Mouse (Mus musculus) stomach, postnatal 0 days (tissue): Measurements from ENCODE around the gene Prkcsh. TPM values are rescaled to one million over a fixed set of nuclear protein-coding genes. Genes with fewer than 3 reads are reported as not detected.
A peak's percentile ranks its signal among the peaks of the same experiment; 100 is the strongest.

Source experiments
- ATAC-seq: fragments of 200-750 bp; cut with Nextera tagmentation; 2 replicates; pipeline ENCODE4 v1.8.0; 2017; ENCODE audit not compliant: low FRiP score, low TSS enrichment
- DNase-seq: peaks from one replicate; pipeline ENCODE4 v3.0.0-alpha.2; 2016; ENCODE audit warnings: low spot score
- H3K27ac ChIP-seq: fragments of 300-500 bp; sonication (generic); replicated peaks from 2 replicates; pipeline ENCODE4 v1.5.1; 2014; ENCODE audit warnings: mild to moderate bottlenecking, control low read depth
- H3K27me3 ChIP-seq: fragments of 300-500 bp; sonication (generic); 2 replicates; pipeline ENCODE4 v1.6.1; 2014; ENCODE audit warnings: low read length; ENCODE audit not compliant: control insufficient read depth, insufficient read depth
- H3K36me3 ChIP-seq: fragments of 300-500 bp; sonication (generic); 2 replicates; pipeline ENCODE4 v1.6.1; 2014; ENCODE audit warnings: low read length, mixed read lengths; ENCODE audit not compliant: control insufficient read depth, insufficient read depth
- H3K4me1 ChIP-seq: fragments of 300-500 bp; sonication (generic); replicated peaks from 2 replicates; pipeline ENCODE4 v1.6.1; 2014; ENCODE audit warnings: antibody characterized with exemption; ENCODE audit not compliant: control insufficient read depth, insufficient read depth
- H3K4me2 ChIP-seq: fragments of 300-500 bp; sonication (generic); replicated peaks from 2 replicates; pipeline ENCODE4 v1.6.1; 2014; ENCODE audit warnings: low read depth, mild to moderate bottlenecking, control low read depth, moderate library complexity
- H3K4me3 ChIP-seq: fragments of 300-500 bp; sonication (generic); 2 replicates; pipeline ENCODE4 v1.5.1; 2014; ENCODE audit warnings: low read depth, low read length, control low read depth
- H3K9ac ChIP-seq: fragments of 300-500 bp; sonication (generic); 2 replicates; pipeline ENCODE4 v1.6.1; 2014; ENCODE audit warnings: mild to moderate bottlenecking, low read length, control low read depth, mixed read lengths
- H3K9me3 ChIP-seq: fragments of 300-500 bp; sonication (generic); 2 replicates; pipeline ENCODE4 v1.6.1; 2016; ENCODE audit warnings: low read length; ENCODE audit not compliant: control insufficient read depth
- CTCF ChIP-seq: IDR thresholded peaks from 2 replicates; pipeline ENCODE4 v1.5.1; 2016; ENCODE audit warnings: antibody characterized with exemption, low read depth, mild to moderate bottlenecking, moderate library complexity
- EP300 ChIP-seq: optimal IDR thresholded peaks from 2 replicates; pipeline ENCODE3; 2016; ENCODE audit warnings: antibody characterized with exemption
- WGBS: fragments of 180-500 bp; shearing (Covaris S2); extraction: QIAGEN DNeasy Blood & Tissue Kit; methylation state at CpG from one replicate; pipeline ENCODE4 v1.1.7; 2014; 5-methylcytosine and 5-hydroxymethylcytosine counted together
- polyA plus RNA-seq: library from polyadenylated mRNA; unstranded; fragments of >200 nt; fragmentation: Nextera tagmentation; extraction: Ambion mirVana; gene quantifications from 2 replicates; pipeline ENCODE4 v1.2.1, GENCODE M21; 2015

Gene Prkcsh
- polyA plus RNA-seq, 1 experiment from 2014 or later: 48.4 TPM

DNA sequence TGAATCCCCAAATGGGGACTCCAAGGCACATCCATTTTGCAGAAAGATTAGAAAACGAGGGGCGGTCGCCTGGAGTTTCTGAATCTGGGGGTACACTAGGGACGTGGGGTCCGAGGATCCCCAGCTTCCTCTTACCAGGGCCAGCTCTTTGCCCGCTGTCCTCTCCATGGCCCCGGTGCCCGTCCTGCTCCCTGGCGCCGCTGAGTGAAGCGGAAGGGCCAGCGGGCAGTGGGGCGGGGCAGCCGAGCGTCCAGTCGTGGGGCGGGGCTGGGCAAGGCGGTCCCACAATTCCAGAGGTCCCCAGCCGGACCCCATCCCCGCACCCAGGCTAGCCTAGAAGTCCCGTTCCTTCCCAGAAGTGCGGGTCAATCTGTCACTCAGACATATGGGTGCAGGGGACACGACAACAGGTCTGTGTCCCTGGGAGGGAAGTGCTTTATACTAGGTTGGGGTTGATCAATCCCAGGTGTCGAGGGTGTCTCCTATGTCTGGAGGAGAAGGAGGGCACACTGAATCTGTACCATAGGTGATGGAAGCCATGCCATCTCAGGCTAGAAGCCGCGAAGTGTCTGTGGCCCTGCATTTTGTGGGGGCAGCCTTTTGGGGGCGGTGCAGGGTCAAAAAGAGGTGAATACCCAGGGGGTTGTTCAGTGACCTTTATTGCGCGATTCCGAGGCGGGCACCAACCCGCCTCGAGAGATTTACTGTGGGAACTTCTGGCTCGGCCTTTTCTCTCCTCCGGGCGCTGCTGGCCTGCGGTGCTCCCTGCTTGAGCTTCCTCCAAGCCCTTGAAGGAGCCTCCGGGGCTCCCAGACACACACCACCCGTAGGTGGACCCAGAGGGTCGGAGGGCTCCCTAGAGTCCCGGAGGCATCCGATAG, 13.1 kb upstream of the Prkcsh start, which contains the start of gene Rgl3:
Rgl3 (minus strand) TSS at position 217 of the 881 bp plus-strand sequence.
- 0 out of 2 replicates have a peak, but pooled peaks cover 2% of the 10 kb centered on the region for H3K4me1 ChIP-seq
- TF ChIP-seq CTCF (no peak), EP300 (no peak)
- peak within 1 kb of the TSS; percentile 31 for H3K9ac ChIP-seq
- peak within 1 kb of the TSS; percentile 56 for H3K4me2 ChIP-seq
- DNase-seq: peak; percentile 67
- H3K27ac ChIP-seq: no peak within 1 kb of the TSS
- ATAC-seq: peak; percentile 28; the same call in 1 of the 2 replicates
- H3K36me3 ChIP-seq: no peaks in the 10 kb centered on the region
- no peaks in the 10 kb centered on the region for H3K9me3 ChIP-seq
- H3K27me3 ChIP-seq: no peaks in the 10 kb centered on the region; the same call in 1 of the 2 replicates
- H3K4me3 ChIP-seq: peak within 1 kb of the TSS; percentile 52
- 3% methylated on average over 42 of the region's 42 CpGs for WGBS

DNA sequence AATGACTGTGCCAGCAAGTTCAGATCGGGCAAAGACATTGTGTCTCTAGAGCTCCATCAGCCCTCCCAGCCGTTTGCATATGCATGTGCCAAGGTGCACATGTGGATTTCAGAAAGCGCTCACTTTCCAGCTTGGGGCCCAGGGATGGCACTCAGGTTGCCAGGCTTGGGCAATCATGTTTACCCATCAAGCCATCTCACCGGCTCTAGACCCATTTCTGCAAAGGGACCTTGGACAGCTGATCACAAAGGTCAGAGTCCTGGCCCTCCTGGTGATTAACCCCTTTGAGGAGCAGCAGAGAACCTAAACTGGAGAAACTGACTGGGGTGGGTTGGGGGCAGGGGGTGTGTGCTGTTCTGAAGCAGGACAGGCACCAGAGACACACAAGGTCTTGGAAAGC, 10.4 kb upstream of the Prkcsh start:
- Histone ChIP-seq H3K27ac (no peak overlapping the region), H3K27me3 (no peaks in the 10 kb centered on the region; the same call in 1 of the 2 replicates)
- 77% methylated on average over 4 of the region's 4 CpGs for WGBS

DNA sequence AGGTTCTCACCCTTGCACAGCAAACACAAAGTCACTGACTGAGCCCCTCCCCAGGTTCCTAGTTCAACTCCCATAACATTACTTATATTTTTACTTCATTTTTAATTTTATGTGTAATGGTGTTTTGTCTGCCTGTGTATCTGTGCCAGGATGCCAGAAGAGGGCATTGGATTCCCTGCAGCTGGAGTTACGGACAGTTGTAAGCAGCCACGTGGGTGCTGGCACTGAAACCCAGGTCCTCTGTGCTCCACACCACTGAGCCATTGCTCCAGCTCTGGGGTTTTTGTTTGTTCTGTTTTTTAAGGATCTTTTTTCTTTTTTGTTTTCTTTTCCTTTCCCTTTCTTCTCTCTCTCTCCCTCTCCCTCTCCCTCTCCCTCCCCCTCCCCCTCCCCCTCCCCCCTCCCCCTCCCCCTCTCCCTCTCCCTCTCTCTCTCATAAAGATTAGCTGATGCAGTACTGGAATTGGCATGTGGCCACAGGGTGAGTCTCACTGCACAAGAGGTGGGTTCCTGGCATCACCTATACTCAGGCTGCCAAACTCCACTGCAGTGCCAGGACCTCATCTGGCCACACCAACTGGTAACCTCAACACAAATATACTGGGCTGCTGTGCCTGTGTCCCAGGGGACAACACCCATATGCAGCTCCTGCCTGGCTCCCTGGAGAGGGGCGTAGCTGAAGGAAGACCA, 6.3 kb upstream of the Prkcsh start:
- H3K27me3 ChIP-seq: no peaks in the 10 kb centered on the region
- WGBS: 77% methylated on average over 3 of the region's 3 CpGs
- H3K27ac ChIP-seq: no peak overlapping the region
- H3K9me3 ChIP-seq: no peaks in the 10 kb centered on the region
- no peaks in the 10 kb centered on the region for H3K4me1 ChIP-seq
- no peak for TF ChIP-seq CTCF
- TF ChIP-seq EP300: no peak
- H3K9ac ChIP-seq: no peak overlapping the region
- ATAC-seq: no peak
- no peaks in the 10 kb centered on the region for H3K36me3 ChIP-seq
- DNase-seq: no peak
- H3K4me2 ChIP-seq: no peak overlapping the region
- no peak overlapping the region for H3K4me3 ChIP-seq

More for the DNA sequence above, 10.4 kb upstream of the Prkcsh start:
- no peaks in the 10 kb centered on the region for H3K36me3 ChIP-seq
- ATAC-seq (no peak), DNase-seq (no peak)
- 0 out of 2 replicates have a peak, but pooled peaks cover 2% of the 10 kb centered on the region for H3K4me1 ChIP-seq
- H3K4me3 ChIP-seq: no peak overlapping the region
- H3K9ac ChIP-seq: no peak overlapping the region
- H3K4me2 ChIP-seq: no peak overlapping the region
- H3K9me3 ChIP-seq: no peaks in the 10 kb centered on the region
- TF ChIP-seq EP300: no peak
- no peak for TF ChIP-seq CTCF

DNA sequence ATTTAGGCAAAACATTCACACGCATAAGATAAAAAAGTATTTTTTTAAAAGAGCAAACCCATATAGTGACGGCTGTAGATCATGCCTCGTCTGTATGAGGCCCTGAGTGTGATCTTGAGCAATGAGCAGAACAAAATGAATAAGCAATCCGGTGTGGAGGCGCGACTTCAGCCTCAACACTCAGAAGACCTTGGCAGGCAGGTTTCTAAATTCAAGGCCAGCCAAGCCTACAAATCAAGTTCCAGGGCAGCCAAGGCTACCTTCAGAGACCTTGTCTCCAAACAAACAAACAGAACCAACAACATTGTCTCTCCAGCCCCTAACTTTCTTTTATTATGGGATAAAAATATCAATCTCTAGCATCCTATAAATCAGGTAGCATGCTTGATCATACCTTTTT, 2.3 kb upstream of the Prkcsh start:
- no peak for DNase-seq
- ATAC-seq: no peak
- Histone ChIP-seq H3K27ac (no peak overlapping the region), H3K36me3 (no peaks in the 10 kb centered on the region), H3K4me3 (no peak overlapping the region), H3K27me3 (no peaks in the 10 kb centered on the region), H3K9ac (no peak overlapping the region), H3K4me2 (no peak overlapping the region), H3K4me1 (peaks cover 3% of the 10 kb centered on the region; the same call in 1 of the 2 replicates), H3K9me3 (no peaks in the 10 kb centered on the region)
- TF ChIP-seq CTCF (no peak), EP300 (no peak)
- WGBS: 88% methylated on average over 6 of the region's 6 CpGs

DNA sequence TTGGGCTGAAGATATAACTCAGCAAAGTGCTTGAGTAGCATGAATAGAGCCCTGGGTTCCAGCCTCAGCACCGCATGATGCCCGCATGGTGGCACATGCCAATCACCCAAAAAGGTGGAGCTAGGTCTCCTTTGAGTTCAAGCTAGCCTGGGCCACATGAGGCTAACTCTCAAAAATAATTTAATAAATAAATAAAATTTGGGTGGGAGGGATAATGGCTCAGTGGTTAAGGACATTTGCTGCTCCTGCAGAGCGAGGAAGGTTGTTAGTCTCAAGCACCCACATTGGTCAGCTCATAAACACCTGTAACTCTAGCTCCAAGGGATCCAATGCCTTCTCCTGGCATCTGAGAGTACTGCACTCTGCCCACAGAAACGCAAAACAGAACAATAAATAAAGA, 973 bp upstream of the Prkcsh start:
- Histone ChIP-seq H3K9me3 (no peaks in the 10 kb centered on the region), H3K4me1 (peaks cover 3% of the 10 kb centered on the region; the same call in 1 of the 2 replicates), H3K4me3 (no peak overlapping the region), H3K4me2 (no peak overlapping the region), H3K27ac (no peak overlapping the region), H3K36me3 (peaks cover 7% of the 10 kb centered on the region; the same call in 1 of the 2 replicates), H3K9ac (no peak overlapping the region), H3K27me3 (no peaks in the 10 kb centered on the region)
- TF ChIP-seq CTCF (no peak), EP300 (no peak)
- ATAC-seq (no peak), DNase-seq (no peak)
- 85% methylated on average over 4 of the region's 4 CpGs for WGBS
